Mouse (Mus musculus) forebrain, embryonic 16.5 days (tissue): ENCODE measurements around the gene Gpr157. TPM values are rescaled to one million over a fixed set of nuclear protein-coding genes. Genes with fewer than 3 reads are reported as not detected.

ENCODE experiments used
- ATAC-seq: fragments of 200-750 bp; cut with Nextera tagmentation; 2 replicates; pipeline ENCODE4 v1.8.0; 2017; ENCODE audit warnings: mild to moderate bottlenecking, moderate library complexity
- H3K27ac ChIP-seq: fragments of 300-500 bp; sonication (generic); 2 replicates; pipeline ENCODE4 v1.5.1; 2014; ENCODE audit warnings: low read length, control low read depth
- H3K27me3 ChIP-seq: fragments of 300-500 bp; sonication (generic); replicated peaks from 2 replicates; pipeline ENCODE4 v1.6.1; 2014; ENCODE audit warnings: low read length; ENCODE audit not compliant: control insufficient read depth, insufficient read depth
- H3K36me3 ChIP-seq: fragments of 300-500 bp; sonication (generic); 2 replicates; pipeline ENCODE4 v1.6.1; 2014; ENCODE audit not compliant: control insufficient read depth, insufficient read depth
- H3K4me1 ChIP-seq: fragments of 300-500 bp; sonication (generic); replicated peaks from 2 replicates; pipeline ENCODE4 v1.6.1; 2014; ENCODE audit warnings: low read length; ENCODE audit not compliant: control insufficient read depth, insufficient read depth
- H3K4me2 ChIP-seq: fragments of 300-500 bp; sonication (generic); 2 replicates; pipeline ENCODE4 v1.6.1; 2014; ENCODE audit warnings: mild to moderate bottlenecking, low read length, control low read depth
- H3K4me3 ChIP-seq: fragments of 300-500 bp; sonication (generic); replicated peaks from 2 replicates; pipeline ENCODE4 v1.5.1; 2014; ENCODE audit warnings: mild to moderate bottlenecking, low read length, control low read depth
- H3K9ac ChIP-seq: fragments of 300-500 bp; sonication (generic); replicated peaks from 2 replicates; pipeline ENCODE4 v1.6.1; 2014; ENCODE audit warnings: low read depth, low read length, control low read depth
- H3K9me3 ChIP-seq: fragments of 300-500 bp; sonication (generic); 2 replicates; pipeline ENCODE4 v1.6.1; 2016; ENCODE audit warnings: low read length; ENCODE audit not compliant: control insufficient read depth
- WGBS: fragments of 180-500 bp; shearing (Covaris S2); extraction: QIAGEN DNeasy Blood & Tissue Kit; methylation state at CpG from one replicate; pipeline ENCODE4 v1.1.7; 2014; 5-methylcytosine and 5-hydroxymethylcytosine counted together
- polyA plus RNA-seq: library from polyadenylated mRNA; unstranded; fragments of >200 nt; fragmentation: Nextera tagmentation; extraction: Ambion mirVana; gene quantifications from 2 replicates; pipeline ENCODE4 v1.2.1, GENCODE M21; 2015

Gene Gpr157
- polyA plus RNA-seq, 1 experiment from 2014 or later, result 0.25 TPM

GRCm38 (mm10) chr4:150097847-150098246 lies 10.7 kb downstream of the Gpr157 start:
- Histone ChIP-seq H3K36me3 (no peaks in the 10 kb centered on the region), H3K27me3 (peaks cover 6% of the 10 kb centered on the region; the same call in 1 of the 2 replicates), H3K9me3 (no peaks in the 10 kb centered on the region), H3K9ac (no peak overlapping the region), H3K4me1 (no peaks in the 10 kb centered on the region), H3K4me2 (no peak overlapping the region), H3K4me3 (no peak overlapping the region), H3K27ac (no peak overlapping the region)
- WGBS, result 88% methylated on average over 4 of the region's 4 CpGs
- no peak for ATAC-seq

GRCm38 (mm10) chr4:150098880-150099279 lies 11.7 kb downstream of the Gpr157 start:
- H3K9ac ChIP-seq, result no peak overlapping the region
- 0 out of 2 replicates have a peak, but pooled peaks have one; percentile 54 for ATAC-seq
- H3K9me3 ChIP-seq, result no peaks in the 10 kb centered on the region
- no peak overlapping the region for H3K4me2 ChIP-seq
- WGBS, result 17% methylated on average over 10 of the region's 10 CpGs
- peaks cover 6% of the 10 kb centered on the region; the same call in 1 of the 2 replicates for H3K27me3 ChIP-seq
- H3K27ac ChIP-seq, result no peak overlapping the region
- H3K36me3 ChIP-seq, result no peaks in the 10 kb centered on the region
- H3K4me3 ChIP-seq, result no peak overlapping the region
- no peaks in the 10 kb centered on the region for H3K4me1 ChIP-seq

GRCm38 (mm10) chr4:150102822-150103221 lies 15.7 kb downstream of the Gpr157 start:
- H3K27ac ChIP-seq, result no peak overlapping the region
- H3K27me3 ChIP-seq, result peaks cover 6% of the 10 kb centered on the region; the same call in 1 of the 2 replicates
- no peaks in the 10 kb centered on the region for H3K4me1 ChIP-seq
- H3K9ac ChIP-seq, result no peak overlapping the region
- no peak overlapping the region for H3K4me3 ChIP-seq
- H3K36me3 ChIP-seq, result no peaks in the 10 kb centered on the region
- WGBS, result 88% methylated on average over 7 of the region's 7 CpGs
- no peaks in the 10 kb centered on the region for H3K9me3 ChIP-seq
- ATAC-seq, result no peak
- no peak overlapping the region for H3K4me2 ChIP-seq

GRCm38 (mm10) chr4:150105671-150106070 lies 18.5 kb downstream of the Gpr157 start:
- H3K27ac ChIP-seq, result no peak overlapping the region
- WGBS, result 62% methylated on average over 7 of the region's 7 CpGs

GRCm38 (mm10) chr4:150106637-150107036 lies 19.5 kb downstream of the Gpr157 start:
- 87% methylated on average over 5 of the region's 5 CpGs for WGBS
- H3K36me3 ChIP-seq, result no peaks in the 10 kb centered on the region

More at GRCm38 (mm10) chr4:150105671-150106070, 18.5 kb downstream of the Gpr157 start:
- Histone ChIP-seq H3K9me3 (no peaks in the 10 kb centered on the region), H3K4me1 (no peaks in the 10 kb centered on the region), H3K4me3 (no peak overlapping the region), H3K9ac (no peak overlapping the region), H3K27me3 (no peaks in the 10 kb centered on the region), H3K36me3 (no peaks in the 10 kb centered on the region), H3K4me2 (no peak overlapping the region)
- ATAC-seq, result no peak

GRCm38 (mm10) chr4:150109636-150110035 lies 22.5 kb downstream of the Gpr157 start:
- Histone ChIP-seq H3K9ac (no peak overlapping the region), H3K4me3 (no peak overlapping the region), H3K27me3 (no peaks in the 10 kb centered on the region), H3K27ac (no peak overlapping the region), H3K4me2 (no peak overlapping the region), H3K4me1 (no peaks in the 10 kb centered on the region), H3K36me3 (no peaks in the 10 kb centered on the region), H3K9me3 (no peaks in the 10 kb centered on the region)
- 38% methylated on average over 3 of the region's 3 CpGs for WGBS
- no peak for ATAC-seq

More at GRCm38 (mm10) chr4:150106637-150107036, 19.5 kb downstream of the Gpr157 start:
- no peaks in the 10 kb centered on the region for H3K4me1 ChIP-seq
- no peak for ATAC-seq
- H3K9ac ChIP-seq, result no peak overlapping the region
- H3K4me2 ChIP-seq, result no peak overlapping the region
- no peaks in the 10 kb centered on the region for H3K9me3 ChIP-seq
- no peaks in the 10 kb centered on the region for H3K27me3 ChIP-seq
- no peak overlapping the region for H3K27ac ChIP-seq
- no peak overlapping the region for H3K4me3 ChIP-seq

- no peak overlapping the region for H3K4me2 ChIP-seq
- WGBS, result 63% methylated on average over 9 of the region's 9 CpGs
- H3K27me3 ChIP-seq, result no peaks in the 10 kb centered on the region
- H3K4me1 ChIP-seq, result no peaks in the 10 kb centered on the region
- no peak overlapping the region for H3K27ac ChIP-seq
- H3K4me3 ChIP-seq, result no peak overlapping the region
- H3K9me3 ChIP-seq, result no peaks in the 10 kb centered on the region
- no peak overlapping the region for H3K9ac ChIP-seq
- no peak for ATAC-seq
- no peaks in the 10 kb centered on the region for H3K36me3 ChIP-seq
These were observed 23.2 kb downstream of the Gpr157 start for GRCm38 (mm10) chr4:150110373-150110772.

- H3K4me1 ChIP-seq, result no peaks in the 10 kb centered on the region
- ATAC-seq, result no peak
These were observed 25.7 kb downstream of the Gpr157 start for GRCm38 (mm10) chr4:150112867-150113266.

GRCm38 (mm10) chr4:150114505-150115061 lies 27.4 kb downstream of the Gpr157 start:
- Histone ChIP-seq H3K27me3 (no peaks in the 10 kb centered on the region), H3K36me3 (no peaks in the 10 kb centered on the region), H3K4me2 (no peak overlapping the region), H3K9ac (no peak overlapping the region), H3K27ac (no peak overlapping the region), H3K9me3 (no peaks in the 10 kb centered on the region), H3K4me3 (no peak overlapping the region), H3K4me1 (peaks cover 6% of the 10 kb centered on the region)
- 92% methylated on average over 26 of the region's 26 CpGs for WGBS
- no peak for ATAC-seq

More at GRCm38 (mm10) chr4:150112867-150113266, 25.7 kb downstream of the Gpr157 start:
- Histone ChIP-seq H3K27me3 (no peaks in the 10 kb centered on the region), H3K4me2 (peak overlapping the region; percentile 19), H3K9ac (no peak overlapping the region), H3K27ac (no peak overlapping the region), H3K9me3 (no peaks in the 10 kb centered on the region), H3K4me3 (no peak overlapping the region), H3K36me3 (no peaks in the 10 kb centered on the region)
- WGBS, result 4% methylated on average over 15 of the region's 15 CpGs

GRCm38 (mm10) chr4:150117311-150117710 lies 30.1 kb downstream of the Gpr157 start:
- 48% methylated on average over 5 of the region's 5 CpGs for WGBS
- H3K36me3 ChIP-seq, result no peaks in the 10 kb centered on the region
- H3K4me3 ChIP-seq, result no peak overlapping the region
- no peak overlapping the region for H3K27ac ChIP-seq
- no peaks in the 10 kb centered on the region for H3K27me3 ChIP-seq
- H3K4me2 ChIP-seq, result no peak overlapping the region
- H3K9me3 ChIP-seq, result no peaks in the 10 kb centered on the region
- H3K4me1 ChIP-seq, result peaks cover 6% of the 10 kb centered on the region
- ATAC-seq, result no peak
- H3K9ac ChIP-seq, result no peak overlapping the region
